ENCODE assay signal across 27 mouse cellular contexts in the genomic region with DNA sequence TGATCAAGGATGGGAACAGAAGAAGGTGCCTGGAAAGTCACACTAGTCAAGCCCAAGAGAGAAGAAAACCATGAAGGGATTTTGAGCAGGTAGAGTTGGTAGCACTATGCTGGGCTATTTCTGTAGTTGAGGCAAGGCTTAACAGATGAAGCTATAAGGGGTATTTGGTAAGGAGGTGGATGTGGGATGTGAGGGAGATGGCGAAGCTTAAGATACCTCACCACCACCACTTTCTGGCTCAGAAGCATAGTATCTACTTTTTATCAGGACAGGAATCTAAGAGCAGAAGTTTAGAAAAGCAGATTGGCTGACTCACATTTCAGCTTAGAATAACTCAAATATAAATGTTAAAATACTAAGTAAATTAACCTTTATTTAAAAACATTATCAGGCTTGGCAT.
"Had no signal": no experiment of that assay in that cellular context is flagged by ENCODE, and none has a peak within 500 bp of the region (broad histone marks: within the 10 kb centered on the region; RNA-seq: fewer than 3 reads in every experiment).

No protein-coding gene starts in this region.

- H3K4me3 ChIP-seq: gastrocnemius, adult 2 months; heart, embryonic 10.5 days; heart, embryonic 12.5 days; hindbrain, embryonic 10.5 days; hindbrain, embryonic 12.5 days; intestine, embryonic 15.5 days; kidney, embryonic 15.5 days; limb, embryonic 13.5 days; limb, embryonic 15.5 days; liver, embryonic 12.5 days had no signal

- H3K27ac ChIP-seq: gastrocnemius, adult 2 months; heart, embryonic 10.5 days; hindbrain, embryonic 10.5 days; hindbrain, embryonic 12.5 days; hindbrain, embryonic 14.5 days; intestine, embryonic 15.5 days; kidney, embryonic 15.5 days; kidney, postnatal 0 days; limb, embryonic 13.5 days; limb, embryonic 15.5 days; liver, embryonic 12.5 days; liver, embryonic 14.5 days had no signal

- ATAC-seq: hindbrain, embryonic 16.5 days; inflammation-experienced regulatory T-cells, adult 6 months; intestine, embryonic 15.5 days; liver, embryonic 12.5 days had no signal

- DNase-seq: gastrocnemius, adult 2 months; gastrocnemius, postnatal 10 days; gastrocnemius, postnatal 25 days; heart, adult 18-20 months; heart, postnatal 10 days; heart, postnatal 4 days; kidney, adult 18-20 months; kidney, adult 9 months; kidney, postnatal 14 days; kidney, postnatal 36 days; layer of hippocampus, adult 9-11 months; layer of hippocampus, postnatal 36 days; left cerebral cortex, postnatal 4 days had no signal
